Mouse (Mus musculus) bone marrow macrophage, adult 2 months (primary cell): ENCODE data around the gene Tie1.

ENCODE experiments used
- CTCF ChIP-seq: IDR thresholded peaks from 2 replicates; pipeline ENCODE4 v1.5.1; 2012; ENCODE audit warnings: low read depth, mild to moderate bottlenecking, low read length, moderate library complexity
- POLR2A ChIP-seq: IDR thresholded peaks from 2 replicates; pipeline ENCODE4 v1.6.1; 2012; ENCODE audit warnings: mild to moderate bottlenecking, low read depth, low read length, borderline replicate concordance

- no peak for TF ChIP-seq CTCF
- no peak for TF ChIP-seq POLR2A
These were observed 44.0 kb downstream of the Tie1 start for GRCm38 (mm10) chr4:118445781-118446414.
